Mouse (Mus musculus) cerebellum, postnatal 36 days (tissue): ENCODE data around the gene St5.

ENCODE experiments used
- DNase-seq, 2 experiments: peaks; one replicate each; pipeline ENCODE4 v3.0.0; 2021 to 2022; ENCODE audit warnings: mixed read lengths in 2 of 2

The St5 gene

DNA sequence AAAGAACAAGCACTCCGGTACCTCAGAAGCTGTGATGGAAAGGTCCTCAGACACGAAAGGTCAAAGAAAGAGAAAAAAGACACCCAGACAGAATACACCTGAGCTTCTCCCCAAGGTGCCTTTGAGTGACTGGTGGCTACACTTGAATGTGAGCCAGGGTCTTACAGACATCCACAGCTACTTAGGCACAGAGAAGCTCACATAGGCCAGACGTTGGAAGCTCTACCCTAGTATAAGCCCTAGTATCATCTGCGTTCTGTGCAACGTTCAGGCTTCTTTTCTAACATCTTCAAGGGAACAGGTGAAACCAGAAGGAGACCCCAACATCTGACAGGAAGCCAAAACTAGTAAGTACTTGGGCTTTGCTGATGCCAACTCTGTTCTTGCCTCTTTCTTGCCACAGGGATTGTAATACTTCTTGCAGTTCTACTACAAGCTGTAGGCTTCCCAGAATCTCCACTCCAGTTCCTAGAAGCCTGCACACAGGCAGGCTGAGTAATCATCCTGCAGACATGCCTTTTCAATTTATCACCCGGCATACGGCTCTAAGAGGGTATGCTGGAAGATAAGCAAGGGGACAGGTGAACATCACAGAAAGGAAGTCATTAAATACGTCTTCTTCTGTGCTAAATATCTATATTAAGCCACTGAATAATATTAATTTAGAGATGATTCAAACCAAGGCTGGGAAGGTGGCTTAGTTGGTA is 67.2 kb downstream of the St5 start:
- no peak for DNase-seq

DNA sequence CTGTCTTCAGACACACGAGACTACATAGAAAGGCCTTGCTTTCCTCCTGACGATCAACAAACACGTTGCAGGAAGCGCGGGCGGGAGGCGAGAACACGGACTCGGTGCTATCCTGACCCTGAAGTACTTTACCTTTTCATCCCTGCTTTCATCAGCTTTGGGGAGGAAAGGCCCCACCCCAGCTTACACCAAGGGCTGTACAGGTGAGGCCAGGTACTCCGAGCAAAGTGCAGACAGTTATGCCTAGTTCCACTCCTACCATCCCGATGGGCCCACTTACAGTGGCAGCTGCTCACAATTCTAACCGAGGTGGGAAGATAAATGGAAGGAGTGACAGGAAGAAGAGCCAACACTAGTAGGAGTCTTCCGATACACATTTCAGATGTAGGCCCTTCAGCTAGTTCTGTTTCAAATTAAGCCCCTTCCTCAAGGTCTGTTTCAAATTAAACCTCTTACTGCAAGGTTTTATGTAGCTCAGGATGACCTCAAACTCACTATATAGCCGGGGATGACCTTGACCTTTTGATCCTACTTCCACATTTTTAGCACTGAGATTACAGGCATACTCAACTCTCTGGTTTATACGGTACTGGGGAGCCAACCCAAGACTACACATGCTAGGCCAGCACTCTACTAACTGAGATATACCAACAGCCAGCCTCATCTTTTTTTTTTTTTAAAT is 69.9 kb downstream of the St5 start:
- DNase-seq, result no peak

DNA sequence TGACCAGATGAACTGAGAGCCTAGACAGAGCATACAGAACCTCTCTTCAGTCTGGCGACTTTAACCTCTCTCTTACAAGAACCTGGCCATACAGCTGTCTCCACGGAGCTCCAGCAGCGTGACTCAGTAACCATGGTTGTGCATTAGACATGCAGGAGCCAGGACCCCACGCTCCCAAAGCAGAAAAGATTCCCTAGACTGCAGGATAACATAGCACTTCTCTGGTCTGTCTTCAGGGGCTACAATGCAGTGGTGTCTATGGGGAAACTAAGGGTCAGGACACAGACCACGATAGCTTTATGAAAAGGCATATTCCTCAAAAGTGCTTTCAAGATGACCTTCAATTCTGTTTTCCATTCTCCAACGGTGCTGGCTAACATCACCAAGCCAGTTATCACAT is 72.1 kb downstream of the St5 start:
- no peak for DNase-seq

DNA sequence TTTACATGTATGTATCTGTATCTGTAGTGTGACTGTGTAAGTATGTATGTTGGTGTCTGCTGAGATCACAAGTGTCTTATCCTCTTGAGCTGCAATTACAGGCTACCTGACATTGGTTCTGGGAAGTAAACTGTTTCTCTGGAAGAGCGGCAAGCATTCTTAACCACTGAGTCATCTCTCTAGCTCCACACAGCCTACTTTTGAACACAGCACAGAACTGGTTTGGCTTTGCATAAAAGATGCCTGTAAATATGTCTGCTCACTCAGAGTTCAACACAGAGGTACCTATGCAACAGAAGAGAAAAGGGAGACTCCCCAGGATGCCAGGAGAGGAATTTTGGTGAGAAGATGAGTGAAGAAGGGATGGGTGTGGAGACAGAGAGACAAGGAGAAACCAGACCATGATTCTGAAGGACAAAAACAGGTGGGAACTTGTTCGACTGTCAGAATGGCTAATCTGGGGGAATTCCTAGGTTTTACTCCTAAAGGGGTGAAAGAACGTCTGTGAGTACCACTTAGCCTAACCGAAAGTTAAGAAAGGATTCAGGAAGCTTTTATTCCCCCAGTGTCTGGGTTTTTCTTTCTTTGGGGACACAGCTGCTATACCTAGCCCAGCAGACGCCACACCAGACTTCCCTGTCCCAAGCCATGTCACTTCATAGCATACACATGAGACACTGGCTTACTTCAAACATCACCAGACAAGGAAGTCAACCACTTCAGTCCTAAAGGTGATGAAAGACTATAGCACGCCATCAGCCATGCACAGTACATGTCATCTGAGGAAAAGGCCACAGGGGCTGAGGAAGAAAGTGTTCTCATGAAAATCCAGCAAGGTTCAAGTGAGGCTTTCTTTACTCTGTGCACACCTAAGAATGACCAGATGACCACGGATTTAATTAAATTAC is 73.3 kb downstream of the St5 start:
- DNase-seq, result no peak

DNA sequence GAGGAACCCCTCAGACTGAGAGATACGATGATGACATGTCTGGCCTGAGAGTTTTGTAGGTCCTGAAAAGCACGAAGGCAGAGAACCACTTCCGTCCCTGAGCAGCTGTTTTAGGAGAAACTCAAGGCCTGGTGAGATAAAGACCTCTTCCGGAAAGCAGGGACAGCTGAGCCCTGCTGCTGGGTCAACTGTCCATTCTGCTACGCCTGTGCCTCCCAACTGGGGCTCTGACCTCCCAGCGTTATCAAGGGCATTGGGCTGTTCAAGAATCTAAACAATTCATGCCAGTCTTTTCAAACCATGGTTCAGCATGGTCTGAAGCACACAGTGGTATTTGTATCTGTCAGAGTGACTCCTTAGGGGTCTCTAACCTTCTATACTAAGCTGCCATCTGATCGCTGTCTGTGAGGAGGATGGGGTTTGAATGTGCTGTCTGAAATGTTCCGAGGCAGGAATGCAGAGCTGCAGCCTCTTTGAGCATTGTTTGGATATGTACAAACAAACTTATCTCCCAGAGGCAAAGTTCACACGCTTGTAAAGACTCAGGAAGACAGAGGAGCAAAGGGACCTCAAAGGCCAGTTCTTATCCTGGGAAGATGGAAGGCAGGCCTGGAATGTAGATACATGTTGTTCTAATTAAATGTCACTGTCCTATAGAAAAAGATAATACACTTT is 74.3 kb downstream of the St5 start:
- DNase-seq, result no peak

DNA sequence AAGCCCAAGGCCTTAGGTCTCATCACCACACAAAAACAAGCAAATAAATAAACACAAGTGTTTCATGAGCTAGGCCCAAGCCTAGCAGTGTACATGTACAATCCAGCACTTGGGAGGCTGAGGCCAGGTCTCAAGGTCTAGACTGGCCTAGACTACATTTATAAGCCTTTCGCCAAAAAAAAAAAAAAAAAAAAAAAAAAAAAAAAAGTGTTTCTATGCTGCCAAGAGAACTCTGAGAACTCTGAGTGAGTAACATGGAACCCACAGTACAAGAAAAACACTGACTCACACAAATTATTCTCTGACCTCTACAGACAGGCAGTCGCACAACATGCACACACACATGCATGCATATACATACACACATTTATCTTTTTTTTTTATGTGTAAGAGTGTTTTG is 75.6 kb downstream of the St5 start:
- no peak for DNase-seq

DNA sequence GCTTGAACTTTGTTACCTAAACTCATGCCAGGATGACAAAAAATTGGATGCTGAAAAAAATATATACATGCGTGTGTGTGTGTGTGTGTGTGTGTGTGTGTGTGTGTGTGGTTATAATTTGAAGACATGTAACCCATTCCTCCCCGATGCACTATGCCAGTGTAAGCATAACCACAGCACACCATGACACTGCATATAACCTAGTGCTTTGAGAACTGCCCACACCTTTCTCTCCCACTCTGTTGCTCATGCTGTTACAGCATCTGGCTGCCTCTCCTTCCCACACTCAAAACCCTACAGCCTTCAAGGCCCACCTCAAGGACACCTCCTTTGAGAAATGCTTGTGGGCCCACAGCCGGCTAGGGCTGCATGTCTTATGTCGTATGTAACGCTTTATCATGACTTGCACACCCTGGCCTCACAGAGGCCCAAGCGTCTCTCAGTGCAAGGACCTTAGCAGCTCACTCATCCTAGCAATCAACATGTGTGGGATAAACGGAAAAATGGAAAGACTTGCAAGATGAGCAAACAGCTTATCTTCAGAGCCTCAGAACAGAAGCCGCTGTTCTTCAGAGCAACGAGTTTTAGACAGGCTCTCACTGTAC is 81.1 kb downstream of the St5 start:
- DNase-seq, result no peak

DNA sequence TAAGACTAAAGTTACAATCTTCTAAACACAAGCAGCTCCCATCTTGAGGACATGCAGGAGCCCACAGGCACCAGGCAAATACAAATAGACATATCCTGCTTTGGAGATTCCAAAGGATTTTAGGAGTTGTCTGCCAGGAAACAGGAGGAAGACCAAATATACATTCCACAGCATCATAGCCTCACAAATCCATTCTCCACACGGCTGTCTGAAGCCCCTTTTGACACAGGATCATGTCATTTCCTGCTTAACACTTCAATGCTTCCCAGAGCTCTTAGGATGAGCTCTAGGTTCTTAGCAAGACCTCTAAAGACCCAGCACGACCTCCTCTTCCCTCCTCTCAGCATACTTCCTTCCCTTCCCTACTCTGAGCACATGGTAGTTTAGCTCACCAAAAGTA is 82.4 kb downstream of the St5 start:
- no peak for DNase-seq

DNA sequence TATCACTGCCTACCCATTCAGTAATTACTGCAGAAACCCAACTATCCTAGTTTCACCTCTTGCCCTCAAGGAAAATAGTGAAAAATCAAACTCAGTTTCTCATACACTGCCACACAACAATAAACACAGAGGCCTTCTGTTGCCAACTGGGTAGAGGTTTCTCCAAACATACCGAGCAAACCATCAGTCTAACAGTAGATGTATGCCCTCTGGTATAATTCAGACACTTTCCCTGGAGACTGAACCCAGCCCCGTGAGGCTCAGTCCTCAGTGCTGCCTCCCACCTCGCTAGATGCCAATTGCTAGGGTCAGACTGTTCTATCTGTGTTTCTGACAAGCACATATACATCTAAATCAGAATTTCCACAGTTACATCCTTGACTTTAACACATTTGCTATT is 83.1 kb downstream of the St5 start:
- no peak for DNase-seq

DNA sequence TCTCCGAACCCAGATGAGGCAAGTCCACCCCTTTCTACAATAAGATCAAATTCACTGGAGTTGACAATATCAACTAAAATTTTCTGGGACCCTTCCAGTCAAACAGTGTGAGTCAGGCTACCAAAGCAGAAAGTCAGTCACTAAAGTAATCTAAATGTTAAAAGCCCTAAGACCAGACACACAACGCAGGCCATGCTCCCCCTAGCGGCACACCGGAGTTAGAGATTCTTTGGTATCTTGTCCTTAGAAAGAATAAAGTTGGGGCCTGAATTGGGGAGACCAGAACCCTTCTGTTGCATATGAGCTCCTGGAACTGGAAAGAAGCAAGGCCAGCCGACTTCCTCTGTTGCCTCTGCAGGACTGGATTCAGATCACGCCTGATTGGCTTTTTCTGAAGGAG is 84.7 kb downstream of the St5 start:
- DNase-seq, result peak; percentile 75 to 76

DNA sequence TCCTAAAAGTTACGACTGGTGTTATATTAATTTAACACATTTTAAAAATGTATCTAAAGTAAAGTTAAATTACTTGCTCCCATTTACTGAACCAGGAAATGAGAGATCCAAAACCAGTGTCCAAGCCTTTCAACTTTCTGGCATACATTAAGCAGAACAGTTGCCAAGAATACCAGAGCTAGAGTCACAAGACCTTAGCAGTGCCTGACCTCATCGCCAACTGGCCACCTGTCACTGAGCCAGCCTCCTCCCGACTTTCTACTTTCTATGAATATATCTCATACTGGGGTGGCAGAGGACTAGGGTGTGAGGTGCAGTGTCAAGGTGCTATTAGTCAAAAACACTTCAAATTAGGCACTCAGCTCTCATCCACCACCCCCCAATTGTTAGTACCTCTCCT is 85.6 kb downstream of the St5 start:
- DNase-seq, result peak; percentile 94 to 96

DNA sequence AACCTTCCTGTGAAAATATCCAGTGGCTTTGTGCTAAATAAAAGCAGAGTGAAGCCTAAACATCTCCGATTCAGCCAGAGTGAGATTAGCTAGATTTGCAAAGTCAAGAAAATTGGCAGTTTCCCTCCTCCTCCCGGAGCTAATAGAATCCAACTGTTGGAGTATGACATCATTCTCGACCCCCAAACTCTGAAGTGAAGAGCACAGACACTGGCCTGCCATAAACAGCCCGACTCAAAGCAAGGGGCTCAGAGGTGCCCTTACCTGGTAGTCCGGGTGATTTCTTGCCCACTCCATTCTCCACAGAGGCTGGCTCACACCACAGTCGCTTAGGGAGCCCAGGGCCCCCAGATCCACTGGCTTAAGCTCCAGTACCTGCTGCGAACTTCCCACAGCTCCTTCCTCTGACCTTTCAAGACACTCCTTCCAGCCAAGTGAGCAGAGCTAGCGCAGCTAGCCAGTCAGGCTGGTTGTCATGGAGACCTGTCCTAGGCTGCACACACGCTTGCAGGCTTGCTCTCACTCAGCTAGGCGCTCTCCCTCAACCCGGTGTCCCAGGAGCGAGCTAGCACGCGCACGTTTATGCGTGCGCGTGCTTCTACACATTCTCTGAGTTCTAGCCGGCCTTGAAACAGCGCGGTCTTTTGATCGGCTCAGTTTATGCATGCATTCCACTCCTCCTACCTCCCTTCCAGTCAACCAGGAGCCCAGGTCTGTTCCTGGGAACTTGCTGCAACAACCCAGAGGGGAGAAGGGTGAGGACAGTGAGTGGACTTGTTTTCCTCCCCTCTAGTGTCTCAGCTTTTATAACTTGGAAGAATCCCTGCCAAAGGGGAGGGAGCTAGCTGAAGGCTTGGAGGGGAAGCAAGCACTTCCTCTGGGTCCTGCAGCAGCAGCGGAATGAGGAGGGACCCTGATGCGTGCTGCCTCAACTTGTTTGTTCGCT is 87.1 kb downstream of the St5 start:
- peak; percentile 83 to 85 for DNase-seq

DNA sequence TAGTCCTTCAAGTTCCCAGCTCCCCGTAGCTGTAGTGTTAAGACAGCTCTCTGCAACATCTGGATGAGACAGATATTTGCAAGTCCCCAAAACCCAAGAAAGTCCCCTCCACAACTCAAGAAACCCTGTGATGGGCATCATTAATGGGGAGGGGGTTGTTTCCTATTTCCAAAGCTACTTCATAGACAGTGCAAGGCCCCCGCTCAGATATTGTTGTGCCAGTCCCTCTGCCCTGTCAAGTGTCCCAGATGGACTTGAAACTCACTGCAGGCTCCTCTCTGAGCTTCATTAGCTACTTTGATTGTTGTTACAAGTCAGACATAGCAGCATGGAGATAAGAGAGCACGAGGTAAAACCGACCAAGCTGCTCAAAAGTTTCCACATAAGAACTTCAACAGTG is 87.8 kb downstream of the St5 start:
- DNase-seq, result no peak

DNA sequence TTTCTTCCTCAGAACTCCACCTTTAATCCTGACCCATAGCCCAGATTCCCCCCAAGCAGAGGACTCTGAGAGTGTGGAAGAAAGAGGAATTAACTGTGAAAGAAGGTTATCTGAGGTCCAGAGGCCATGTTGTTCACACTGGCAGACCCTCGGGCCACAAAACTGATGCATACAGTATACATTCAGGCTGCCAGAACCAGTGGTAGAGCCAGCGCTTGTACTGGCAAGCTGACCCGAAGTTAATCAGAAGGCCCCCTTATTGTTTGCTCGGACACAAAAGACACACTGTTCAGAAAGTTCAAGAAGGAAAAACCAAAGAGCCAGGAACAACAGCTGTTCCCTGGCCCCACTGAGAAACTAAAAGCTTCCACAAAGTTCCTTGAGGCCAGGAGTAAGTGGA is 88.5 kb downstream of the St5 start:
- peak in 1 of 2 experiments; percentile 42 for DNase-seq

DNA sequence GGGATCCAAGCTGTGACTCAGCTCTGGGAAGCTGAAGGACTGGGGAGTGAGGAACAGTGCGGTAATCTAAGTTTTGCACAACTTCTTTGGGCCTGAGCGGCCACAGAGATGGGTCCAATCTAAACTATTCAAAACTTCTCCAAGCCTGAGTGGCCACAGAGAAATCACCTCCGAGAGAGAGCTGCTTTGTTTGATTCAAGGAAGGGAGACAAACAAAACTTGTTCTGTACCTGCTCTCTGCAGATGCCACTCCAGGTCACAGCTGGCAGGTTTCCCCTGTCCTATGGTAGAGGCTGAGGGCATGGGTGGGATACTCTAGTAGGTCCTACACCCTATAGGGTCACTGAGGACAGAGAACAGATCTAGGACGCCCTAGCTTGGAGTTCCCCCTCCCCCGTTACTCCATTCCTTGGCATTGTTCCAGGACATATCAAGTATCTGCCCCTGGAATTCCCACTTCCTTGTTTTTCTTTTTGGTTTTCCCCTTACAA is 89.8 kb downstream of the St5 start:
- no peak for DNase-seq

DNA sequence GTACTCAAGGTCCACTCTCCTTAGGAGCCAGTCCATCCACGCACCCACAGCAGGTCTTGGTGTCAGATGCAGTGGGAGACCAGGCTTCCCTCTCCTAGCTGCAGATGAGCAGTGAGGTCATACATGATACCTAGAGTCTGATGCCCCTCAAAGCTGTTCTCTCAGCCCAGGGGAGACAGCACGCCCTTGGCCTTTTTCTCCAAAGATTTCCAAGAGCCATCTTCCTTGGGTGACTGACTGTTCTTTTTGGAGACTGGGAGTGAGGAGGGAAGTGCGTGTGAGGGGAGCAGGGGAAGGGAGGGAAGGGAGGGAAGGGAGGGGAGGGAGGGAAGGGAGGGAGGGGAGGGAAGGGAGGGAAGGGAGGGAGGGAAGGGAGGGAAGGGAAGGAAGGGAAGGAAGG is 90.4 kb downstream of the St5 start:
- no peak for DNase-seq

DNA sequence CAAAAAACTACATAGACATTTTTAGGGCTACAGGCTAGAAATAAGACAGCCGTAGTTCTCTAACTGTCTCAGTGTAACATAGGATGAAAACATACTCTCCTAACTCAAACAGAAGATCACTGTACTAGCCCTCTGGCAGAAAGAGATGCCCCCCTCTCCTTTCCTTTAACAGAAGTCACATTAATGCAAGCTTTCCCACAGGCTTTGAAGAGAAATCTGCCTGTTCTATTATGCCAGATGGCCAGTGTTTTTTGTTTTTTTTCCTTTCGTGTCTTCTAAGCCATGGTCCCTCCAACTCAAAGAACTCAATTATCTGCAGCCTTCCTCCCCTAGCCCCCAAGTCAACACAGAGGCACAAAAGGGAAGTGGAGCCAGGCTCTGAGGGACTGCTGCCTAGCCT is 90.9 kb downstream of the St5 start:
- no peak for DNase-seq

DNA sequence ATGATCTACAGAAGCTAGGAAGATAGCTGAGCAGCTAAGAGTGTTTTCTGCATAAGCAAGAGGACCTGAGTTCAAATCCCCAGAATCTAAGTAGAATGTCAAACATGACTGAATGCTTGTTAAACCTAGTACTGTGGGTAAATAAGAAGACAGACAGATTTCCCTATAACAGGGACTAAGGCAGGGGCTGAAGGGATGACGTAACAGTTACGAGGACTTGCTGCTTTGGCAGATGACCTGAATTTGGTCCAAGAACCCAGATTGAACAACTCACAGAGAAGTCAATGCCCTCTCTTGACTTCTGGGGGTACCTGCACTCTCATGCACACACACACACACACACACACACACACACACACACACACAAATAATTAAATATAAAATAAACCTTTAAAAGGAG is 93.1 kb downstream of the St5 start:
- DNase-seq, result no peak

DNA sequence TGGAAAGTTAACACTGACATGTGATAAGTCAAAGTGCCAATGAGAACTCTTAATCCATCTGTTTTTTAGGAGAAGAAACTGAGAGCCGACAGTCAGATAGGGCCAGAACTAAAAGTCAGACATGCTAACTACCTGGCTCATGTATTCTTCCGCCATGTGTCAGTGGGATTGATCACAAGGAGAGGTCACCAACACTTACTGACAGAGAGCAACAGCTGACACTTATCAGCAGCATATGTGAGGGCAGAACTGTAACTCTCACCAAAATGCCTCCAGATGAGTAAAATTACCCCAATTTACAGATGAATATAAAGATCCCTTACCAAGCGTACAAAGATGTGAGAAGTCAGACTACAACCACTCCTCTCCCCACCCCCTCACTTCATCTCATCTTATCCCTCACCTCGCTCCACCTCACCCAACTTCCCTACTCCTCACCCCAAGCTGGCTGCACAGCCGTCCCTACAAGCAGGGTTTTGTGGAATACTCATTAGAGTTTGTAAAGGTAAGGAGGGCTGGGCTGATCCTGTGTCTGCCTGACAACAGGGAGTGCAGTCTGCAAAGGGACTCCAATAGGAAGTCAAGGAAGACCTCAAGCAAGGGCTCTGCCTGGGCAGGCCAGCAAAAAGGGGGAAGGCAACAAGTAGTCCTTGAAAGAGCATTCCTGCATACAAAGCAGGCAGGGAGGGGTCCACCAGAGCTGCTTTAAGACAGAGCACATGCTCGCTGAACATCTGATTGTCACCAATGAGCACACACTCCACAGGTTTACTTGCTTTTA is 93.7 kb downstream of the St5 start:
- DNase-seq, result no peak

DNA sequence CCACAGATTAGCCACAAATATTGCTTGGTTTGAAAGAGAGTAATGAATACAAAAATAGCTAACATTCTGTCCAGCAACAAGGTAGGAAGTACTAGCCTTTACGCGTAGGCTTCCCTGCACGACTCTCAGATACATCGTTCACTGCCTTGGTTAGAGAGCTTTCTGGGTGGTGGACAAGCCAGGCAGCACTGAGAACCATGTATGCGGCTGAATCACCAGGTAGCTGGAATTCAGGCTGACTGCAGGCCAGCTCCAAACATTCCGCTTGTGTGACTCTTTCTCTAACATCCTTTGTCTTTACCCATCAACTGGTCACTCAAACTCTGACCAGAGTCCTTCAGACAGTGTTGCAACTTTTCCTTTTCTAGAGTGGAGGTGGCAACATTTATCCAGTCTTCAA is 94.6 kb downstream of the St5 start:
- DNase-seq, result no peak
